Mouse (Mus musculus) cerebellum, postnatal 36 days (tissue): ENCODE measurements around the gene Gna11.

Experiments used
- DNase-seq, 2 experiments: peaks; one replicate each; pipeline ENCODE4 v3.0.0; 2021 to 2022; ENCODE audit warnings: mixed read lengths in 2 of 2

Gene Gna11

DNA sequence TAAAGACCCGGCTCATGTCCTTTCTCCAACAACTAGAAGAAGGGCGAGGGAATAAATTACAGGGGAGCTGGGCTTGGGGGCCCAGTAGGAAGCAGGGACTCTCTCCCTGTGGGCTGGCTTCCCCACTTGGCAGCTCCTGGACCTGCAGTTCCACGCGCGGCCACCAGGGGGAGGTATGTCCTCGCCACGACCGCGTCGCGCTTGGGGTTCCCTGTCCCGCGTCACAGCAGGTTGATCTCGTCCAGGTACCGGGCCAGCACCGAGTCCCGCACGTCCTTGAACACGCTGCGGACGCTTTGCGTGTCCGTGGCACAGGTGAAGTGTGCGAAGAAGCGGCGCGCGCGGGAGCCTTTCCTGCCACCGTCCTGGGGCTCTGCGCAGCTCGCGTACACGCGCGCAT is 42.3 kb downstream of the Gna11 start:
- DNase-seq = peak; percentile 95 to 96

DNA sequence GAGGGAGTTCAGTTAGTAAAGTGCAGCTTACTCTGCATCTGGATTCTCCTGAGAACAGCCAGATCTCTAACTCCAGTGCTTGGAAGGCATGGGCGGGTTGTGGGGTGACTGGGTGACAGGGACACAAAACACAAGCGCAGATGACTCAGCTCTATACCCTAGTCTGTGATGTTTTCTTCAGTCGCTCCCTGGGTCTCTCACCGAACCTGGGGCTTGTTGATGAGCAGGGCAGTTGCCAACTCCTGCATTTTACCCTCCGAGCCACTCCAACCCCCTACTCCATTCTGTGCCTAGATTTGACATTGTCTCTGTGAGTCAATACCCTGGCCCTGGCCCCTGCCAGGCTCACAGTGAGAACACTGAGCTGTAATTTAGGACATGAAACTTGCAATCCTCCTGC is 43.1 kb downstream of the Gna11 start:
- DNase-seq = no peak

DNA sequence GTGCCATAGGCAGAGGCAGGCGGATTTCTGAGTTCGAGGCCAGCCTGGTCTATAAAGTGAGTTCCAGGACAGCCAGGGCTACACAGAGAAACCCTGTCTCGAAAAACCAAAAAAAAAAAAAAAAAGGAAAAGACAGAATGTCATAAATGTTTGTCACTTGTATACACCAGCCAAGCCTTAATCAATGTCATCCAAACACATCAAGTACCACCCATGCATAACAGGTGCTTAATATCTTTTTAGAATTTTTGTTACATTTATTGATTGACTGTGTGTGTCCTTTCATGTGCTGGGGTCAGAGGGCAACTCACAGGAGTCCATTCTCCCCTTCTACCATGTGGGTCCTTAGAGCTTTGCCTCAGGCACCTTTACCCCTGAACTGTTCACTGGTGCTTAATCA is 45.0 kb downstream of the Gna11 start, which contains the start of gene S1pr4:
TSS of gene S1pr4 (minus strand) at position 101 of the 400 bp plus-strand sequence.
- DNase-seq = no peak

DNA sequence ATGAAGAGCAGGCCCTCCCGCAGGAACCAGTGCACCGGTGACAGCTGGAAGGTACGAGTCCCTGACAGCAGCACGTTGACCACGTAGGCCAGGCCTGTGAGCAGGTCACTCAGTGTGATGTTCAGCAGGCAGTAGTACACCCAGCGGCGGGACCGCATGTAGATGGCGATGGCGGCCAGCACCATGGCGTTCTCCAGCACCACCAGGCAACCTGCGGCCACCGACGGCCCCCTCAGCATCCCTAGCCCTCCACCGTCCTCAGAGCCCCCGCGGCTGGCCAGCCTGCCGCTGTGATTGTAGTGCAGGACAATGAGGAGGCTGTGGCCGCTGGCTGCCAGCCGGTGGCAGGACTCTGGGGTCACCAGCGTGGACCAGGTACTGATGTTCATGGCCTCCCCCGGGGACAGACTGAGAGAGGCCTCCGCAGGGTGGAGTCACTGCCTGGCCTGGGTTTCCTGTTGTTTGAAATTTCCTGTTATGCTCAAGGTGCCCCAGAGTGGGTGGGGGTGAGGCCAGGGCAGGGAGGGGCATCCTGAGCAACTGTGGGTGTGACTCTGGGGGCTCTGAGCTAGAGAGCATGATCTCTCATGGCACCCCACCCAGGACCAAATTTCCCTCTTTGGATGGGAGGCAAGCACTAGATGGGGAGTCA is 45.6 kb downstream of the Gna11 start:
- no peak for DNase-seq

DNA sequence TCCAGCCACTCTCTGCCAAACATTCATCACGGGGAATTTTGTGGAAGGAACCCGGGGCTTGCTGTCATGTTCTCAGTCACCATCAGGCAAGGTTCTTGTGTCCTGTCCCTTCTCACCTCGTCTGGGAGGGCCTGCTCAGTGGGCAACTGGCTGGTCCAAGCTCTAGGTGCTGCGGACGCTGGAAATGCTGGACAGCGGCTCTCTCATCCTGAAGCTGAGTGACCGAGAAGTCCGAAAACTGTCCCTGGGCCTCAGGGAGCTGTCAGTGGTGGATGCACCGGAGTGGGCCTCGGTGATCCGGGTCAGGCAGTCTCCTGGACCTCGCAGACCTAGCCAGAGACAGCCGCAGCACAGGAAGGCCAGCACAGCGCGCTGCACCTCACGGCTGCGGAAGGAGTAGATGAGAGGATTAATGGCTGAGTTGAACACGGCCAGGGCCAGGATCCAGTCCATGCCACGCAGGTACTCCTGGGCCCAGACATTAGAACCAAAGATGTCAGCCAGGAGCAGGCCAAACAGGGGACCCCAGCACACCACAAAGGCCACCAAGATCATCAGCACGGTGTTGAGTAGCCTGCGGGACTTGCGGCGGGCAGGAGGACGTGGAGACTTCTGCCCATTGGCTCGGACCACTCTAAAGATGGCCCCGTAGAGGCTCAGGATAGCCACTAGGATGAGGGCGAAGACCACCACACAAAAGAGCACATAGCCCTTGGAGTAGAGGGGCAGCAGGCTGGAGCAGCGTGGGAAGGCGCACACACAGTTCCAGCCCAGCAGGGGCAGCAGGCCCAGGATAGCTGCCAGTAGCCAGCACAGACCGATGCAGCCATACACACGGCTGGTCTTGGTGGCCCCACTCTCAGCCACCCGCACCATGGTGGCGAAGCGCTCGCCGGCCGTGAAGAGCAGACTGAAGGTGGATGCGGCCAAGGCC is 46.4 kb downstream of the Gna11 start:
- DNase-seq = no peak

DNA sequence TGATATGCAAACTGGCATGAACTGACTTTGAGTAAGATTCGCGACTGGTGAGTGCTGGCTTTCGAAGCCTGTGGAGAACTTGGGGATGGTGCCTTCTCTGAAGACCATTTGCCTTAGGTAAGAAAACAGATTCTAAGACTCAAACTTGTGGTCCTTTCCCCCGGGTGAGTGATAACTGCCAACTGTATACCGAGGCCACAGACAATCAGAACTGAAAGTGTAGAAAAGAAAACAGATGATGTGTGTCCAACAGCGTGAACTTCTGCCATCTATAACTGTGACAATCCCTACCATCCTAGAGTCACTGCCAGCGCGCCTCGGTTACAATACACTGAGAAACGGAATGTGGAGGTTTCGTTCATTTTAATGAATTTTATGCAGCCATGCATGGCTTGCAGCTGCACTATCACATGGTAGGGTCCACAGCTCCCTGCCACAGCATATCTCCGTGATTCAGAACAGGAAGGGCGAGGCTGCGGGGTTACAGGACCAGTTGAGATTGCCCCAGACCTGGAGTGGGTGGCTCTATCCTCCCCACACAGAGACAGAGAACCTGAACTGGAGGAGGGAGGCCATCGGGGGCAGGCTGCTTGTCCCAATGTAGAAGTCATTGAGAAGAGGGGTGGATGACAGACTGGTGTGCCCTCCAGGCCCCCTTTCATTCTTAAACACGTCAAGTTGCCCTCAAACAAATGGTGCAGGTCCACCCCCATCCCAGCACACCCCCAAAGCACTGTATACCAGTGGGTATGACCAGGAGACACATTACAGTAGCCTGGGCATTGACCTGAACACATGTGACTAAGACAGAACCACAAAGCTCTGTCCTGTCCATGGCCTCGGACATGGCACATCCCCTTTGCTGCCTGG is 47.4 kb downstream of the Gna11 start:
- DNase-seq = no peak

DNA sequence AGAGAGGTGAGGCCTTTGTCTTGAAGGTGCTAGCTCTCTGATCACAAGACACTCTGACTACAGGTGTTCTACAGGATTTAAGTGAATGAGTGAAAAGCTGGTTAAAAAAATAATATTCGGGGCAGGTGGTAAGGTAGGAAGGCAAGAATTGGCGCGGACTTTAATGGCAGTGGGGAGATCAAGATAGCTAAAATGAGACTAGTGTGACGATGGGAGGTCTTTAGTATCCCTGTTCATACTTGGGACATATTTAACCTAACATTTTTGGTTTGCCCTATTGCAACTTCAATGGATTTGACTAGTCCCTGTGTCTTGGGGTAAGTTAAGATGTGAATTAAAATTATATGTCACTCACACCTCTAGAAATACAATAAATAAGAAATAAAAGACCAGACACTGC is 48.0 kb downstream of the Gna11 start:
- DNase-seq = no peak

DNA sequence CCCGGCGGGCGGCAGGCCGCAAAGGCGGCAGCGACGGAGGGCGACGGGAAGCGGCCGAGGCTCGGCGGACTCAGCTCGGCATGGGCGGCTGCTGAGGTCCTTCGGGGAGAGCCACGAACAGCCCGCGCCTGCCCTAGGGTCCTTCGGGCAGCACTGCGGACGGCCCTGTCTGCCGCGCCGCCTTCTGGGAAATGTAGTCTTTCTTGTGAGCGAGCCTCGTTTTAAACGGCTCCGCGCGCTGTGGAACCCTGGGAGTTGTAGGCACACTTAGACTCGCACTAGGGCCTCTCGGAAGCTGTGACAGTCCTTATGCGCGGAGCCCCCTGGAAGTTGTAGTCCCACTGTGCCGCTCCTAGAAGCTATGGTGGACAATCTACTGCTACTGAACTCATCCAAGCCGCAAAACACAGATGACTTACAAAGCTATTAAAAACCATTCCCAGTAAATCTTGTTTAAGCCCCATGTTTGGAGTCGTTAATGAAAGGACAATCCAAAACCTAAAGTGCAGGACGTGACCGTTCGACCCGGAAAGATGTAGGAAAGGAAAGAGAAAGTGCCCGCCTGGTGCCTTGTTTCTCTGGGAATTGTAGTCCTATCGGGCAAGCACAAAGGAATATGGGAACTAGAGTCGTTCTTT is 48.6 kb downstream of the Gna11 start, which contains the start of gene Ncln:
TSS of gene Ncln (minus strand) at position 129 of the 638 bp plus-strand sequence.
- peak; percentile 97 to 99 for DNase-seq

DNA sequence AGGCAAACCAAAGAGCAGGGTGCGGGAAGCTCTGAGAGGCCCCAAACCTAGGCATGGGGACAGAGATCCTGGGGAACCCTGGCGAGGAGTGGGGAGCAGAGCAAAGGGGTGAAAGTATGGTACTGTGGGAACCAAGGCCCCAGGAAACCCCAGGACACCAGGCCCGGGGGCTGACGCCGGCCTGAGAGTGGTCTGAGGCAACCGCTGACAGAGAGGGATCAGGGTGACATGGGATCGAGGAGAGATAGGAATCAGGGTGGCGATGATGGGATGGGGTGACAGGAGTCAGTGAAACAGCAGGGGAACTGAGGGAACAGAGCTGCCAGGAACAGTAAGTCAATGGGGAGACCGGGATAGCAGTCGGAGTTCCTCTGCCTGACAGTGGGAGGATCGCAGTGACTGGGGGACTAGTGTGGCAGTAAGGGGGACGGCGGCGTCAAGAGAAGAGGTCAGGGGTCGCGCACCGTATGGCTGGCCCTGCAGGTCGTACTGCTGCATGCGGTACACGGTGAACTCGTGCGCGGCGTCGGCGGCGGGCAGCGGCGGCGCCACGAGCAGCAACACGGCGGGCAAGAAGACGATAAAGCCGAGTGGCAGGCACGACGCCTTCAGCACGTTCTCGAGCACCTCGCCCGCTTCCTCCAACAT is 49.2 kb downstream of the Gna11 start:
- no peak for DNase-seq

DNA sequence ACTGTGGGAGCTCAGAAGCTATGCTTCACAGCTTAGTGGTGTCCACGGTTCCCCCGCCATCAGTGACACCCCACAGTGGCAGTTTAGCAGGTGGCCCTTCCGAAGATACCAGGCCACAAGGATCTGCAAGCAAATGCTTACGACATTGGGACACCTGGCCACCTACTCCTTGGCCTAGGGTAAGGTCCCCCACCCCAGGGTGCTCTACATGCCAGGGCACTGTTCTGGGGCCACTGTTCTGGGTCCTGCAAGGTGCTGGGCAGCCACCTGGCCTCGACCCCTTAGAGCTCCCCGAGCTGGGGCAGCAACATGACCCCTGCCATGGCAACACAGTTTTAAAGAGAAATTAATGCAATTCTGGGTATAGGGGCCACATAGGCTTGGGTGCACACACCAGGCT is 49.8 kb downstream of the Gna11 start:
- DNase-seq = no peak

DNA sequence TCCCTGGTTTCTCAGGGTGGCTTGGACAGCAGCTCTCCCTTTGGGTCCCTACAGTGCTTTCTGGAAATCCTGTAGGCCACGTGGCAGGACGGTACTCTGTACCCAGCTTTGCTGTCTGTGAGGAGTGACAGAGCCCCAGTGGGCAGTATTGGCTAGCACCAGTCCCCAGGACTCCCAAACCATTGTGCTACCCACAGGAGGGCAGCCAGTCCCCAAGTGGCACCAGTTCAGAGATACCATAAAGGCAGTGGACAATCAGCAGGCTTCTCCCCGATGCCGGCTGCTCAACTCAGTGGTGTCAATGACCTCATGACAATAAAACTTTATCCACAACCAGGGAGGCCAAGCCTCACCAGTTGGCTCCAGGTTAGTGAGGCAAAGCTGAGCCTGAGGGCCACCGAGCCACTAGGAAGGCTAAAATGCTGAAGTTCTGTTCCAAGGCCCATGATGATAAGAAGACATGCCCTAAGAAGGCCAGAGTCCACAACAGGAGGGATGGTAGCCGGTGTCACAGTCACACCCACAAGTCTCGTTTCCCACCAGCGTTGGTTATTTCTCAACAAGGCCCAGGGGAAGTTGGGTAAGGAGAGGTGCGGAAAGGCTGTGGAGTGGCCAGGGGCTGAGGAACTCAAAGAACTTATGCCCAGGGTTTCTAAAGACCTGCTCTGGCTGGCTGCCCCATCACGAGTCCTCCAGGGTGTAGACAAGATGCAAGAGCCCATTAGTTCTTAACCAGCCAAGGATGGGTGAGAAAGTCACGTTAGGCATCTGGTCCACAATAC is 50.5 kb downstream of the Gna11 start:
- no peak for DNase-seq

DNA sequence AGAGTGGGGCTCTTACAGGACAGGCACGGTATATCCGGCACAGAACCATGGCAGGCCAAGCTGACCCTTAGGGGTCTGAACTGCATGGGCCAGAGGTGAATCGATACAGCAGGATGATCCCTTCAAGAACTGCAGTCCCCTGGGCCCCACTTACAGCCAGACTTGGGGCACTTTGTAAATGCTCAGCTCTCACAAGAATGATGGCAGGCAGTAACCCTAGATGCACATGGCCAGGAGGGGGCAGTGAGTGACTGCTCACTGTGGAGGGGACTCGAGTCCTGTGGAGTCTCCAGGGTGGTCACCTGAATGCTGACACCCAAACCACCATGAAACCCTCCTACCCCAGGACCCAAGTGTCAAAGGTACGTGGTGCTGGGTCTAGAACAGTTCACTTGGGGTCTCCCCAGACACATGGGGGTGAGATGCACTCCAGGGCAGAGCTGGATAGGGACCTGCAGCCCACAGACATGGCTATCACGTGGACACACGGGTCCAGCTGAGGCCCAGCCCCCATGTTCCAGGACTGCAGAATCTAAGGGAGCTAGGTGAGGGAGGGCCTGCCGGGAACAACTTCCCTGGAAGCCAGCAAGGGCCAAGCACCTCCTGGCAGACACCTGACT is 51.3 kb downstream of the Gna11 start:
- no peak for DNase-seq

DNA sequence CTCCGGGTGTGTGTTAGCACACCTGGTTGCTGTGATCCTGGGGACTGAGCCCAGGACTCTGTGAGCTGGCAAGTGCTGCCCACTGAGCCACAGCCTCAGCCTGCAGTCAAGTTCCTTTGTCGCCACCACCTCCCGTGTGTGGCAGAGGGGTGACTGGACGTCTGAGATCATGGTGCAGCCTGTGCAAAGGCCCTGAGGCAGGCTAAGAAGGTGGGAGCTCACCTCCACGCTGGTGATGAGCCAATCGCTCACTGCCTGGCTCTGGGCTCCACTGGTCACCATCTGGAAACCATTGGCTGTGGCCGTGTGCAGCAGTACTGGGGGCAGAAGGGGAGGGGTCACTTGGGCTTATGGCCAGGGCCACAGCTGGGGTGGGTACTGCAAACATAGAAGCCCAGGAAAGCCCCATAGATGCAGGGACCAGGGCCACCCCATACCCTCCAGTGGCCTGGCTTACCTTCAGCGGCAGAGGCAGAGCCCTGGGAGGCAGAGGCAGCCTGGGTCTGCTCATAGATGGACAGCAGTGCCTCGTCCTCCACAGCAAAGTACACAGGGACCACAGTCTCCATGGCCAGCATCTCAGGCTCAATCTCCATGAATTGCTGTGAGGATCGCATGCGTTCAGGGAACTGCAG is 52.3 kb downstream of the Gna11 start:
- DNase-seq = no peak

DNA sequence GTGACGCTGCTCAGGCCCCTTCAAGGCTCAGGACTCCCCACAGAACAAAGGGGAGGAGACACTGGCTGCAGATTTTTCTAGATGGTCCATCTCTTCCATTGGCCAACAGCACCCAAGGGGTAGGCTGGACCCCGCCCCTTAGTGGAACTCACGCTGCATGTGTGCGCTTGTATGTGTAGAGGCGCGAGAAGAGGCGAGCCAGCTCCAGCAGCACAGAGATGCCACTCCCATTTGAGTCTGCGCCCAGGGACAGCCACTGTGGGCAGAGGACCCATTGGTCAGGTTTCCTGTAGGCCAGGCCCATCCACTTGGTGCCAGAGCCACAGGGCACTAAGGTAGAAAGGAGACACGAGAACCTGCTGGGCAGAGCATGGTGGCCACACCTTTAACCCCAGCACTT is 54.0 kb downstream of the Gna11 start:
- no peak for DNase-seq

DNA sequence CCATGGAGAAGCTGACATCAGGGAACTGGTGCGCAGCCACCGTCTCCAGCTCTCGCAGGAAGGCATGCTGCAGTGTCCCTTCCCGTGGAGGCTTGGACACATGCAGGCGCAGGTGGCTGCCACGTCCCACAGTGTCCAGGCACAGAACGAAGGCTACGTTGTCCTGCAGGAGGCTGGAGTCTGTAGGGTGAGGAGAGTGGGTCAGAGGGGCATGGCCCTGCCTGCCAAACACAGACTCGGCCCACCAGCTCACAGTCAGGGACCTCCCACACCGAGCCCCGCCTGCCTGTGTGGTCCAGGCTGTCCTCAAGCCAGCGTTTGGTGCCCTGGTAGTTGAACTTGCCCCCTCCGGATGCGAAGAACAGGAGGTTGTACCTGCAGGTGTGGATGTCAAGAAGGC is 55.0 kb downstream of the Gna11 start:
- no peak for DNase-seq

DNA sequence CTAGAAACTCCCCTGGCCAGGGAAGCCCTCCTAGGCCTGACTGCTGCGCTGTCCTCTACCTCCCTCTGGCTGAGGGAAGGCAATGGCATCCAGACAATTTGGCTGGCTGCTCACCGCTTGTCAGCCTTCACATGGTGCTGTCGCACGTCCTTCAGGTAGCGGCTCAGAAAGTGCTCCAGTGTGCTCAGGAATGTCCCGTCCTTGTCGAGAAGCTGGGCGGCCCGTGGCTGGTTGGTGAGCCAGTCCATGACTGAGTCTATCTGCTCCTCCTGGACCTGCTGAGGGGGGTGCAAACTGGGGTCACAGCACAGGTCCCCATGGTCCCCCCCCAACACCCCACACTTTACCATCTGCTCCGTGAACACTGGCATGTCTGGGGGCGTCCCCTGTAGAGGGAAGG is 56.9 kb downstream of the Gna11 start:
- DNase-seq = no peak

DNA sequence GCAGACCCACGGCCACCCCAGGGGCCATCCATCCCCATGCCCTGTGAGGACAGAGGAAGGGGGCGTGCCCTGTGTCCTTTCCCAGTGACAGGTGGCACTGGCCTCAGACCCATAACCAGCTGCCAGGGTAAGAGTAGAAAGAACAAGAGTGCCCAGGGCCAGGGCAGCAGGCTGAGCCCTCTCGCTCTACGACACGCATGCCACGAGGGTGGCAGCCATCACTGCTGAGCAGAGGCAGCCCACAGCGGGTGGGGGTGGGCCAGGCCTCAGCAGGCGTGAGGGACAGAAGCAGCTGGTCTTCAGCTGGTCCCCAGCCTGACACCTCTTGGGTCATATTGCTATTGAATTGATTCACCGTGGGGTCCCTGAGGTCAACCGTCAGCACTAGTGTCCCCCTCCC is 58.5 kb downstream of the Gna11 start:
- DNase-seq = no peak

DNA sequence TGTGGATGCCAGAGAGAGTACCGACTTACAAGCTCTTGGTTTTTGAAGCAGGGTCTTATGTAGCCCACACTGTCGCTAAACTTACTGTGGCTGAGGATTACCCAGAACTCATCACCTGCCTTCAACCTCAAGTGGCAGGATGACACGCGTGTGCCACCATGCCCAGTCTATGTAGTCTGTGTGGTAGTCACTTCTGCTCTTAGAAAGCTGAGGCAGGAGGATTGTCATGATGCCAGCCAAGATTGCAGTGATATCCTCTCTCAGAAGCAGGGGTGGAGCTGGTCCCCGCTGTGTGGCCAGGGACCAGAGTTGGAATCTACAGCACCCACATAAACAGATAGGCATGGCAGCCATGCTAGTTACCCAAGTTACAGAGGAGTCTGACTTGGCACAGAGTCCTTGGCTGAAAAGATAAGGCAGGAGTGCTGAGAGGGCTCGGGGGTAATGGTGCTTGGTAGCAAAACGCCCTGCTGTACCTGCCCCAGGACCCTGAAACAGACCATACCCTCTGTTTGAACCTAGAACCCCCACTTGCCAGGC is 59.4 kb downstream of the Gna11 start:
- DNase-seq = no peak

DNA sequence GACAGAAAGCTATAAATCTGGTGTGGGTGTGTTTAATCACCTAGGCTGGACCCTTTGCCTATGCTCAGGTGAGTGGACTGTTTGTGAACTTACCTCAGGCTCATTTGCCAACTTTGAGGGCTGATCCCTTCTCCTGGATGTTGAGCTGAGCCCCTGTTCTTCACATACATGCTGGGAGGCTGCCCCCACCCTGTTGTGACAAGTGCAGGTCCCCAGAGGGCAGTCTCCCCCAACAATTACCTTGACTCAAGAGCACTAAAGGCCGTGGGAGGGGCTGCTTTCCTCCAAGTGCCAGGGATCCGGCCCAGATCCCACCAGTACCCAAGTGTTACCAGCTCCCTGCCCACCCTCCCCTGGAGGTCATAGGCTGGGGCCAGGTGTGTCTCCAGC is 59.9 kb downstream of the Gna11 start:
- no peak for DNase-seq

DNA sequence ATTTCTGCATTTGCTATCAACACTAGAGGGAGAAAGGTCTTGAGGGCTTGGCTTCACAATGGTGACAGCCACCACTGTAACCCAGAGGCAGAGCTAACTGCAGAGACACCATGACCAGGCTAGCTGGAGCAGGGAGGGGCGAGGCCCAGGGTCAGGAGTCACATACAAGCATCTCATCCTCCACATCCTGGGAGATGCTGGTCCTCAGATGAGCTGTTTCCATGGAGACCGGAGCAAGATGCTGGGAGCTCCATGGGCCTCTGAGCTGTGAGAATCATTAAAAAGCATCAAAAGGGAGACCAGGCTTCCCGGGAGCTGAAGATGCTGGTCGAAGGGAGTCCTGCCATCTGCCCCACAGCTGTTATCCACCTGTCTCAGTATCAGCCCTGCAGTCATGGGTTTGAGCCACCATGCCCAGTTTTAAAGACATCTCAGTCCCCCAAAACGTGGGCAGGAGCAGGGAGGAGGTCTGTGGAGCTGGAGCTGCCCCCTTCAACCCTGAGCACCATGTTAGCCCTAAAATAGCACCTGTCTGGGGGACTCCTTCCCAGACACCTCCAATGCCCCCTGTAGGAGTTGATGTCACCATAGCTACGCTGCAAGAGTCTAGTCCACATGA is 60.4 kb downstream of the Gna11 start:
- no peak for DNase-seq
